Mouse (Mus musculus): Measurements from ENCODE around the gene Ddx5. TPM values are rescaled to one million over a fixed set of nuclear protein-coding genes. Genes with fewer than 3 reads are reported as not detected.
A peak's percentile ranks its signal among the peaks of the same experiment; 100 is the strongest.
"Not testable (repeated sequence)": the region's sequence is repeated elsewhere in the genome, so short reads cannot be mapped to it uniquely, and the experiment has no call there.

Ddx5 gene
- polyA plus RNA-seq, 1 experiment from 2014 or later, result 285 TPM

- H3K27ac ChIP-seq; H3K36me3 ChIP-seq; H3K27me3 ChIP-seq (ENCODE audit: insufficient read depth, poor library complexity, severe bottlenecking); DNase-seq (ENCODE audit: low spot score); H3K9me3 ChIP-seq; H3K4me1 ChIP-seq (replicated peaks); H3K4me3 ChIP-seq: not testable (repeated sequence)
- WGBS, result 96% methylated on average over 7 of the region's 7 CpGs
These were observed 39.3 kb downstream of the Ddx5 start for GRCm38 (mm10) chr11:106749557-106750120.

DNA sequence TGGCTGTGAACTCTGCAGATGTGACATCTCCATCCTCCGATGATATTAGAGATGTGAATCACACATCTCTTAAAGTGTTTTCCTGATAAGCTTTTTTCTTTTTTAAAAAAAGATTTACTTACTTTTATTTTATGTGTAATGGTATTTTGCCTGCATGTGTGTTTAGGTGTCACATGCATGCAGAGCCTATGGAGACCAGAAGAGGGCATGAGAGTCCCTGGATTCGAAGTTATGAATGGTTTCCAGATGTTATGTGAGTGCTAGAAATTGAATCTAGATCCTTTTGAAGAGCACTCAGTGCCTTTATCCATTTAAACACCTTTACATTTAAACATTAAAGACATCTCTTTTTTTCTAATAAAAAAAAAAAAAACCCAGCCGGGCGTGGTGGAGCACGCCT is 44.0 kb downstream of the Ddx5 start:
- Histone ChIP-seq H3K4me3 (no peak overlapping the region), H3K36me3 (no peaks in the 10 kb centered on the region), H3K27ac (no peak overlapping the region), H3K27me3 (ENCODE audit: insufficient read depth, poor library complexity, severe bottlenecking) (no peaks in the 10 kb centered on the region), H3K9me3 (peaks cover 9% of the 10 kb centered on the region; the same call in 1 of the 2 replicates), H3K4me1 (replicated peaks) (peaks cover 7% of the 10 kb centered on the region)
- 90% methylated on average over 5 of the region's 5 CpGs for WGBS
- no peak for DNase-seq (ENCODE audit: low spot score)

- H3K27ac ChIP-seq, result no peak overlapping the region
- no peak for DNase-seq (ENCODE audit: low spot score)
- H3K4me1 ChIP-seq (replicated peaks), result peaks cover 13% of the 10 kb centered on the region
- no peak overlapping the region for H3K4me3 ChIP-seq
- peaks cover 9% of the 10 kb centered on the region for H3K27me3 ChIP-seq (ENCODE audit: insufficient read depth, poor library complexity, severe bottlenecking)
- peaks cover 5% of the 10 kb centered on the region; the same call in 1 of the 2 replicates for H3K9me3 ChIP-seq
- WGBS, result 54% methylated on average over 6 of the region's 6 CpGs
- H3K36me3 ChIP-seq, result no peaks in the 10 kb centered on the region
These were observed 46.6 kb downstream of the Ddx5 start for GRCm38 (mm10) chr11:106742388-106742841.

GRCm38 (mm10) chr11:106741826-106742225 is 47.2 kb downstream of the Ddx5 start:
- H3K4me3 ChIP-seq, result no peak overlapping the region
- DNase-seq (ENCODE audit: low spot score), result no peak
- WGBS, result 93% methylated on average over 3 of the region's 3 CpGs

DNA sequence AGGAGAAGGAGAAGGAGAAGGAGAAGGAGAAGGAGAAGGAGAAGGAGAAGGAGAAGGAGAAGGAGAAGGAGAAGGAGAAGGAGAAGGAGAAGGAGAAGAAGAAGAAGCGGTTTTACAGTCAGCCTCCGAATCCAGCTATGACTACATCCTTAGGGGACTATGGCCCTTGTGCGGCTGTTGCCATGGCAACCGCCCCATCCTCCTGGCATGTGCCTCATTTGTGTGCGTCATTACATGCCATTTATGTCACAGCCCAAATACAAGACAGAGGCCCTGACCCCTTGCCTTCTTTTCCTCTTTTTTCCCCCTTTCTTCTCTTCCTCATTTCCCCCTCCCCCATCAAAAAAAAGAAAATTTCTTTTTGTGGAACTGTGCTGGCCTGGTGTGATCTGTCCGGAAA is 47.8 kb downstream of the Ddx5 start:
- peaks cover 25% of the 10 kb centered on the region for H3K4me1 ChIP-seq (replicated peaks)
- no peak overlapping the region for H3K4me3 ChIP-seq
- no peak overlapping the region for H3K27ac ChIP-seq
- no peaks in the 10 kb centered on the region for H3K36me3 ChIP-seq
- peaks cover 9% of the 10 kb centered on the region for H3K27me3 ChIP-seq (ENCODE audit: insufficient read depth, poor library complexity, severe bottlenecking)
- no peaks in the 10 kb centered on the region for H3K9me3 ChIP-seq
- WGBS, result 43% methylated on average over 6 of the region's 6 CpGs
- peak; percentile 60 for DNase-seq (ENCODE audit: low spot score)

More at GRCm38 (mm10) chr11:106741826-106742225, 47.2 kb downstream of the Ddx5 start:
- Histone ChIP-seq H3K27me3 (ENCODE audit: insufficient read depth, poor library complexity, severe bottlenecking) (peaks cover 9% of the 10 kb centered on the region), H3K9me3 (no peaks in the 10 kb centered on the region), H3K36me3 (no peaks in the 10 kb centered on the region), H3K4me1 (replicated peaks) (peaks cover 19% of the 10 kb centered on the region), H3K27ac (no peak overlapping the region)

DNA sequence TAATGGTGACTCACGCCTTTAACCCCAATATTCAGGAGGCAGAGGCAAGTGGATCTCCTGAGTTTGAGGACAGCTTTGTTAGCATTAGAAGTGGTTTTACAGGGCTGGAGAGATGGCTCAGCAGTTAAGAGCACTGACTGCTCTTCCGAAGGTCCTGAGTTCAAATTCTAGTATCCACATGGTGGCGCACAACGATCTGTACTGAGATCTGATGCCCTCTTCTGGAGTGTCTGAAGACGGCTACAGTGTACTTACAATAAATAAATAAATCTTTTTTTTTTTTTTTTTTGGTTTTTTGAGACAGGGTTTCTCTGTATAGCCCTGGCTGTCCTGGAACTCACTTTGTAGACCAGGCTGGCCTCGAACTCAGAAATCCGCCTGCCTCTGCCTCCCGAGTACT is 48.3 kb downstream of the Ddx5 start:
- peaks cover 28% of the 10 kb centered on the region for H3K4me1 ChIP-seq (replicated peaks)
- H3K36me3 ChIP-seq; DNase-seq (ENCODE audit: low spot score); H3K9me3 ChIP-seq; H3K27ac ChIP-seq; H3K4me3 ChIP-seq; H3K27me3 ChIP-seq (ENCODE audit: insufficient read depth, poor library complexity, severe bottlenecking): not testable (repeated sequence)
- 95% methylated on average over 8 of the region's 8 CpGs for WGBS

DNA sequence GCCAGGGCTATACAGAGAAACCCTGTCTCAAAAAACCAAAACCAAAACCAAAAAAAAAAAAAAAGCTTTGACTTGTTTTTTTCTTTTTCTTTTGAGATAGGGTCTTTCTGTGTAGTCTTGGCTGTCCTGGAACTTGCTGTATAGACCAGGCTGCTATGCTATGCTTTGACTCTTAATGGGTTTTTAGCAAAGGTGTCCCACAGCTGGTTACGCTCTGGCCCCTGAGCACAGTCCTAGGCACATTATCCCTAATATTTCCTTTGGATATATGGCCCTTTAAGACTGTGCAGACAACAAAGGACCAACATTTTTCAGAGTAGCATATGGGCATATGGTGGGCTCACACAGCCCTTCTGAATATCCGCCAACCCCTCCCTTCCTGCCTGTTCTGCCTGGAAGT is 49.9 kb downstream of the Ddx5 start:
- WGBS, result 97% methylated on average over 2 of the region's 2 CpGs
- no peak overlapping the region for H3K27ac ChIP-seq
- no peak for DNase-seq (ENCODE audit: low spot score)
- no peaks in the 10 kb centered on the region for H3K36me3 ChIP-seq
- H3K4me1 ChIP-seq (replicated peaks), result peaks cover 28% of the 10 kb centered on the region
- H3K9me3 ChIP-seq, result no peaks in the 10 kb centered on the region
- no peak overlapping the region for H3K4me3 ChIP-seq
- peaks cover 9% of the 10 kb centered on the region for H3K27me3 ChIP-seq (ENCODE audit: insufficient read depth, poor library complexity, severe bottlenecking)

DNA sequence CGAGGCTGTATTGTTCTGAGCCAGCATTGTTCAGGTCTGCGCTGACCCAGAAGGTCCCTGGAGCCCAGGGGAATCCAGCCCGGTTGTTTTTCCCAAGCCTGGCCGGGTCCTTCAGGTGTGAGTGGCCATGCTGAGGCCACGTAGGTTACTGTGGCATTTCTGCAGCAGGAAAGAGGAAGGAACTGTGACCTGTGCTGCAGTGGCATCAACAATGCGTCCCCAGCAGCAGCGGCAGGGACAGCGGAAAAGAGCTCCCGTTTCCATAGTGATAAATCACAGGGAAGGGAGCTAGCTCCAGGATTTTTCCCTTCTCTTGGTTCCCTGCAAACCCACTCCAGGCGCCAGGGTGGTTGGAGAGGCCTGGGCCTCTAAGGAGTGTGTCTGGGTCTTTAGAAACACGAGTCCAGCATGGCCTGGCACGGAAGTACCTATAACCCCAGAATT is 51.8 kb downstream of the Ddx5 start:
- no peaks in the 10 kb centered on the region for H3K36me3 ChIP-seq
- peak overlapping the region; percentile 78 for H3K27ac ChIP-seq
- H3K4me3 ChIP-seq, result 0 out of 2 replicates have a peak overlapping the region, but pooled peaks have one; percentile 6
- 15% methylated on average over 12 of the region's 12 CpGs for WGBS
- H3K27me3 ChIP-seq (ENCODE audit: insufficient read depth, poor library complexity, severe bottlenecking), result peaks cover 9% of the 10 kb centered on the region
- DNase-seq (ENCODE audit: low spot score), result peak; percentile 34
- H3K4me1 ChIP-seq (replicated peaks), result peaks cover 28% of the 10 kb centered on the region
- H3K9me3 ChIP-seq, result no peaks in the 10 kb centered on the region

GRCm38 (mm10) chr11:106736614-106737013 is 52.4 kb downstream of the Ddx5 start:
- Histone ChIP-seq H3K36me3 (no peaks in the 10 kb centered on the region), H3K9me3 (no peaks in the 10 kb centered on the region), H3K4me1 (replicated peaks) (peaks cover 25% of the 10 kb centered on the region), H3K27ac (peak overlapping the region; percentile 78), H3K4me3 (no peak overlapping the region), H3K27me3 (ENCODE audit: insufficient read depth, poor library complexity, severe bottlenecking) (peaks cover 9% of the 10 kb centered on the region)
- no peak for DNase-seq (ENCODE audit: low spot score)
- 48% methylated on average over 3 of the region's 3 CpGs for WGBS

DNA sequence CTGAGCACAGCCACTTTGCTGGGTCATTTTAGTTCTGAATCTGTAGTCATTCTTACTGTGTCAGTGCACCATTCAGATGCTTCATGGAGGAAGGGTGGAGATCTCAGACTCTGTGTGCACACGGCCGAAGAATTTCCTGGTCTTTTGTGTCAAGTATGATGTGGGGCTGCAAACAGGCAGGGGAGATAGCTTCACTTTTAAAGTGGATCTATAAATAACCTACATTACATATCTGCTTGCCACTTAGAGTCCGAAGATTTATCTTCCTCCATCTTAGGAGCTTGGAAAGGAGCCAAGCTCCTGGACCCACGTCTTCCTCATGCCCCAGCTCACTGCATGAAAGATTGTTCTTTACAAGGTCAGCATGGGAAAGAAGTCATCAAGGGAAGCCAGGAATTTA is 58.3 kb downstream of the Ddx5 start:
- no peak overlapping the region for H3K27ac ChIP-seq
- 89% methylated on average over 4 of the region's 4 CpGs for WGBS
- no peak for DNase-seq (ENCODE audit: low spot score)
- H3K27me3 ChIP-seq (ENCODE audit: insufficient read depth, poor library complexity, severe bottlenecking), result no peaks in the 10 kb centered on the region
- 0 out of 2 replicates have a peak, but pooled peaks cover 3% of the 10 kb centered on the region for H3K9me3 ChIP-seq
- no peak overlapping the region for H3K4me3 ChIP-seq
- no peaks in the 10 kb centered on the region for H3K36me3 ChIP-seq
- H3K4me1 ChIP-seq (replicated peaks), result peaks cover 15% of the 10 kb centered on the region

Other genes with a start within 250 kb of the Ddx5 start
- 6.9 and 7.9 TPM in 2 replicates for gene Tex2, start 175.8 kb downstream of the Ddx5 start, polyA plus RNA-seq (2016; fragmentation: Nextera tagmentation; extraction: Ambion mirVana)
- 17.3 and 18.3 TPM in 2 replicates for gene Pecam1, start 38.6 kb downstream of the Ddx5 start, polyA plus RNA-seq (2016; fragmentation: Nextera tagmentation; extraction: Ambion mirVana)
- gene Milr1, start 38.0 kb downstream of the Ddx5 start, polyA plus RNA-seq (2016; fragmentation: Nextera tagmentation; extraction: Ambion mirVana), result 0.93 and 1.6 TPM in 2 replicates
- gene Polg2, start 9.6 kb downstream of the Ddx5 start, polyA plus RNA-seq (2016; fragmentation: Nextera tagmentation; extraction: Ambion mirVana), result 8.1 and 10.1 TPM in 2 replicates
- 14.8 and 20.2 TPM in 2 replicates for gene Cep95, start 67 bp upstream of the Ddx5 start, polyA plus RNA-seq (2016; fragmentation: Nextera tagmentation; extraction: Ambion mirVana)
- gene Smurf2, start 131.5 kb upstream of the Ddx5 start, polyA plus RNA-seq (2016; fragmentation: Nextera tagmentation; extraction: Ambion mirVana), result 13.0 and 13.3 TPM in 2 replicates
- gene Kpna2, start 210.4 kb upstream of the Ddx5 start, polyA plus RNA-seq (2016; fragmentation: Nextera tagmentation; extraction: Ambion mirVana), result 653 and 682 TPM in 2 replicates
- gene 1810010H24Rik, start 236.5 kb upstream of the Ddx5 start, polyA plus RNA-seq (2016; fragmentation: Nextera tagmentation; extraction: Ambion mirVana), result 1.6 and 2.8 TPM in 2 replicates

All from hindbrain, embryonic 10.5 days (tissue).